Mouse (Mus musculus) frontal cortex, adult 2 months (tissue): ENCODE results near the gene Fanci. TPM values are rescaled to one million over a fixed set of nuclear protein-coding genes. Genes with fewer than 3 reads are reported as not detected.

Experiments
- DNase-seq, 2 experiments: peaks; one replicate each; pipeline ENCODE4 v3.0.0; 2022; ENCODE audit warnings: low spot score in 1 of 2; ENCODE audit errors: extremely low spot score in 1 of 2
- polyA plus RNA-seq: library from polyadenylated mRNA; depleted of rRNA; stranded (reverse); fragments of >200 nt; gene quantifications from 2 replicates; pipeline ENCODE4 v1.2.3, GENCODE M21; 2012

The Fanci gene
- polyA plus RNA-seq, 1 experiment = 0.46 TPM

GRCm38 (mm10) chr7:79386422-79387133 lies 5.2 kb upstream of the Fanci start, which contains the start of gene Rlbp1:
Gene Rlbp1 (minus strand): TSS chr7:79387048.
- DNase-seq = no peak

- no peak for DNase-seq
These were observed 4.6 kb upstream of the Fanci start for GRCm38 (mm10) chr7:79387140-79387539.

- DNase-seq = no peak
These were observed 3.7 kb upstream of the Fanci start for GRCm38 (mm10) chr7:79387991-79388390.

DNA sequence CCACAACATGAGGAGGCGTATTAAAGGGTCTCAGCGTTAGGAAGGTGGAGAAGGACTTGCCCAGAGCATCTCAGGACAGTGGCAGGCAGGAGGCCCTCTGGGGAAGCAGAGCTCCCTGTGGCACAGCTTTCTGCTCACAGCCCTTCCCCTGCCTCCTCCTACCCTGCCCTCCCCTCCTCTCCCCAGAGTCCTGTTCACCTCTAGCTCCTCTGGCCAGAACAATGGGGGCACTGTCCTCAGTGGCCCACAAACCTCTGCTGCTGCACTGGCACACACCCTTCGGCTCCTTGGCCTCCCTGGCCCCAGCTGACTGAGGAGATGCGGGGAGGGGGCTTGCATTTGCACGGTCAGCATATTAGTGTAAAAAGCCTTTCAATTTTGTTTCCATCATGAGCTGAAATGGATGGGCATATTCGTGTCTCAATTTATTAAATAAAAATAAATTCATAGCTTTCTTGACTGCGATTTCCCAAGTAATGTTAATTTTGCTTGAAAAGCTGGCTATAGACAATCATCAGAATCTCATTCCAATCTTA lies 3.0 kb upstream of the Fanci start:
- DNase-seq = no peak

GRCm38 (mm10) chr7:79390141-79390708 lies 1.5 kb upstream of the Fanci start:
- DNase-seq = no peak

- DNase-seq = no peak
These were observed 258 bp upstream of the Fanci start for GRCm38 (mm10) chr7:79391471-79391870.

DNA sequence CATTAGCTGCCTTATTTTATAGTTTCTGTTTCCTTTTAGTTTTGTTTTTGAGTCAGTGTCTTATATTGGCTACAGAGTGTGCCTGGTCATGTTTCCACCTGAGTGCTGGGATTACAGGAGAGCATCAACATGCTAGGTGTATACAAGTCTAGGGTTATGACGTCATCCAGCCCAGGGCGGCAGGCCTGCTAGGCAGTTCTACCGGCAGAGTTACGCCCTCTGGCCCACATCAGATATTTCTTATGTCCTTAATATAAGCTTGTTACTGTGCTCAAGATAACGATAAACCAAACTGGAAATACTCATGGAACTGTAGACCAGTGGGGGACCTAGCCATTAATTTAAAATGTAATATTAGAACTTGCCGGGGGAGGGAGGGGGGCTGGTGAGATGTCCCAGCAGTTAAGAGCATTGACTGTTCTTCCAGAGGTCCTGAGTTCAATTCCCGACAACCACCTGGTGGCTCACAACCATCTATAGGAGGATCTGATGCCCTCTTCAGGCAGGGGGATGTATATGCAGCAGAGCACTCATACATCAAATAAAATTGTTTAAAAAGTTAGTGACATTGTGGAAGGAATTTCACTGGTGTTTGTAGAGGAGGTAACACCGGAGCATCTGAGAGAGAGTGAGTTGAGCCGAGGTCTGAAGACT lies 1.3 kb downstream of the Fanci start:
- DNase-seq = no peak

DNA sequence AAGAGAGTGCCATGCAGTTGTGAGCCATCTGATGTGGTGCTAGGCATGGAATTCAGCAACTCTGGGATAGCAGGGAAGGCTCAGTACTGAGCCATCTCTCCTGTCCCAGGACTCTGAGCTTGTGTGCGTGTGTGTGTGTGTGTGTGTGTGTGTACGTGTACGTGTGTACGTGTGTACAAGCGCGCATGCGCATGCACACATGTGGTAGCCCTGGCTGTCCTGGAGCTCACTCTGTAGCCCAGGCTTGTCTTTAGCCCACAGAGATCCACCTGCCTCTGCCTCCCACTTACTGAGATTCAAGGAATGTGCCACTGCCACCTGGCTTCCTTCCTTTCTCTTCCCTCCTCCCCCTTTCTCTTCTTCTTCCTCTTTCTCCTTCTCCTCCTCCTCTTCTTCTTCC lies 2.2 kb downstream of the Fanci start:
- DNase-seq = no peak

GRCm38 (mm10) chr7:79394666-79395065 lies 2.9 kb downstream of the Fanci start:
- no peak for DNase-seq

GRCm38 (mm10) chr7:79395186-79395585 lies 3.5 kb downstream of the Fanci start:
- no peak for DNase-seq

DNA sequence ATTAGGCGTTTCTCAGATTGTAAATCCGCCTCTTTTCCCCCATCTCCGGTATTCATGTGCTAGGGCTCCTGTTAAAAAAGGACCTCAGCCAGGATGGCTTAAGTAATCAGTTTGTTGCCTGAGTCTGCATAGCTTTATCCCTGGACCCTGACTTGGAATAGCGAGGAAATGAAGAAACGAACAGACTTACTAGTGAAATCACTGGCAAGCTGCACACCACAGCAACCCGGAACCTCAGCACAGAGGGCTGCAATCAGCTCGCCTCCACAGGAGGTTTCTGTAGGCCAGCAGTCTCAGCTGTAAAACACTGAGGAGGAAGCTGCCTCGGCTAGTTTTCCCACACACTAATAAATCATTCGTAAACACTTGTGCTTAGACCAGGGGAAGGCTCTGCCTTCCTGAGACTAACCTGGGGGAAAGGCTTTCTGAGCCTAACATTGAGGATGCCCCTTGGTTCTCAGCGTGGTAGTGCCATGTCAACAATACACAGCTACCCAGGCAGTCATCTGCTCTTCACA lies 5.8 kb downstream of the Fanci start:
- no peak for DNase-seq

GRCm38 (mm10) chr7:79398426-79398825 lies 6.7 kb downstream of the Fanci start:
- no peak for DNase-seq

GRCm38 (mm10) chr7:79398971-79399370 lies 7.2 kb downstream of the Fanci start:
- DNase-seq = no peak

DNA sequence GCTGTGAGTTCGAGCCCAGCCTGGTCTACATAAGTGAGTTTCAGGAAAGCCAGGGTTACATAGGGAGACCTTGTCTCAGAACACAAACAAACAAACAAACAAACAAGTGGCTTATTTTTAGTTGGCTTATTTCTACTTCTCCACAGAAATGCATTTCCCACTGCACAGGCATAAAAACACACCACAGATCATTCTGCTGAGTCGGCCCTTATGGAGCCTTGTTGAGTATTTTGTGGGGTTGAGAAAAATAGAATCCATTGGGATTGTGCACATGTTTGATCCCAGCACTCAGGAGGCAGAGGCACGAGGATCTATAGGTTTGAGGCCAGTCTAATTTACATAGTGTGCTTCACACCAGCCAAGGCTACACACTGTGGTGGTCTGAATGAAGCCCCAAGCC lies 8.6 kb downstream of the Fanci start:
- no peak for DNase-seq

- no peak for DNase-seq
These were observed 23.0 kb downstream of the Fanci start for GRCm38 (mm10) chr7:79414449-79415375.

GRCm38 (mm10) chr7:79419950-79420349 lies 28.2 kb downstream of the Fanci start:
- no peak for DNase-seq

DNA sequence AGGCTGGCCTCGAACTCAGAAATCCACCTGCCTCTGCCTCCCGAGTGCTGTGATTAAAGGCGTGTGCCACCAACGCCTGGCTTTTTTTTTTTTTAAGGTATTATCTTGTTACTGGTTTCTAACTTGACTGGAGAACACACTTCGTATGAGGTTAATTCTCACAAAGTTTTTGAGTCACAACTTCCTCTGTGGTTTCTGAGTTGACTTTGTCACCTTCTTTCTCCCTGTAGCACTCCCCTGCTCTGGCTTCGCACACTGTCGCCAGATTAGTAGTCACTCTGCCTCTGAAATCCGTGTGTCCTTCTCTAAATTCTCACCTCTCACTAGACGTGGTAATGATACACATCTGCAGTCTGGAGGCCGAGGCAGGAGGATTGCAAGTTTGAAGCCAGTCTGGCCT lies 31.1 kb downstream of the Fanci start:
- DNase-seq = no peak

GRCm38 (mm10) chr7:79425804-79426203 lies 34.1 kb downstream of the Fanci start:
- DNase-seq = no peak

GRCm38 (mm10) chr7:79428243-79428642 lies 36.5 kb downstream of the Fanci start:
- DNase-seq = no peak

DNA sequence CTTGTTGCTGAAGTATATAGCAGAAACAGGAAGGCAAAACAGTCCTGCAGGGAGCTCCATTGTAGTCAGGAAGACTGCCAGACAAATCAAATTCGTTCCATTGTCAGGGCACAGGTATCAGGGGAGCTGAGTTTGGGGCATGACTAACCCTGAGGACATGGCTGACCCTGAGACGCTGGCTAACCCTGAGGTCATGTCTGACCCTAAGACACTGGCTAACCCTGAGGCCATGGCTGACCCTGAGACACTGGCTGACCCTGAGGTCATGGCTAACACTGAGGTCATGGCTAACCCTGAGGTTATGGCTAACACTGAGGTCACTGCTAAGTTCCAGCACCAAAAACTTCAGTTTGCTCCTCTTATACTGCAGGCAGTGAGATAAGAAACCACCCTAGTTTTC lies 48.3 kb downstream of the Fanci start:
- no peak for DNase-seq
